In the genomic region with DNA sequence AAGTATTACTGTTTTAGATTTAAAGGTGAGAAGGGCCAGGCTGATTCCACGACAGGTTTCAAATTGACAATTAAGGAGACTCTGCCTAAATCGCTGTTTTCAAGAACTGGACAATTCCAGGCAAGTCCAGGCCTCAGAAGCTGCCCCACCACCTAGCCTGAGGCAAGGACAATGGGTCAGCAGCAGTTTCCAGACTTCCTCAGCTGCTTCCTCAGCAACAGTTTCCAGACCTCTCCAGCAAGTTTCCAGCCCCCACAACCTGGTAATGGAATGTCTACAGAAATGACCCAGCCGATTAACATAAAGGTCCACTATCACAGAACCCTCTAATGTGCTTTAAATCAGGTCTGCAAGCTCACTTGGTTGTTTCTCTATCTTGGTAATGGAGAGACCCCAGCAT, we compare ENCODE assay signal across 12 mouse cellular contexts. TPM values are rescaled to one million over a fixed set of nuclear protein-coding genes. Genes with fewer than 3 reads are reported as not detected.
DNase-seq lines count a peak whose midpoint lies in the region; ATAC-seq and TF ChIP-seq lines count a peak whose summit lies in the region.
"Had no signal": no experiment of that assay in that cellular context is flagged by ENCODE, and none has a peak within 500 bp of the region (broad histone marks: within the 10 kb centered on the region; RNA-seq: fewer than 3 reads in every experiment).

No protein-coding gene starts in this region.

- no peak for ATAC-seq in forebrain, embryonic 11.5 days (replicated peaks; ENCODE audit: low FRiP score)
- ATAC-seq in neural tube, embryonic 12.5 days (ENCODE audit: low FRiP score, low read depth): no peak
- no peak for ATAC-seq in midbrain, embryonic 12.5 days (ENCODE audit: low FRiP score, low read depth)
- no peak for ATAC-seq in stomach, postnatal 0 days (ENCODE audit: low FRiP score, low TSS enrichment)

- peaks cover 4% of the 10 kb centered on the region; the same call in 1 of the 2 replicates for H3K27me3 ChIP-seq in forebrain, embryonic 10.5 days (ENCODE audit: poor library complexity, severe bottlenecking)
- H3K27me3 ChIP-seq in forebrain, embryonic 11.5 days (ENCODE audit: control insufficient read depth, insufficient read depth, low read length): no peaks in the 10 kb centered on the region
- H3K27me3 ChIP-seq in neural tube, embryonic 12.5 days (replicated peaks): no peaks in the 10 kb centered on the region
- no peaks in the 10 kb centered on the region for H3K27me3 ChIP-seq in midbrain, embryonic 12.5 days
- no peaks in the 10 kb centered on the region for H3K27me3 ChIP-seq in stomach, postnatal 0 days (ENCODE audit: control insufficient read depth, insufficient read depth, low read length)
- H3K27me3 ChIP-seq: intestine, embryonic 15.5 days had no signal

- H3K4me1 ChIP-seq in forebrain, embryonic 10.5 days: peaks cover 25% of the 10 kb centered on the region
- peaks cover 8% of the 10 kb centered on the region; the same call in 1 of the 2 replicates for H3K4me1 ChIP-seq in forebrain, embryonic 11.5 days (replicated peaks; ENCODE audit: control insufficient read depth, insufficient read depth, low read length)
- H3K4me1 ChIP-seq in neural tube, embryonic 12.5 days: peaks cover 16% of the 10 kb centered on the region
- peaks cover 20% of the 10 kb centered on the region for H3K4me1 ChIP-seq in midbrain, embryonic 12.5 days
- no peaks in the 10 kb centered on the region for H3K4me1 ChIP-seq in stomach, postnatal 0 days (replicated peaks; ENCODE audit: control insufficient read depth, insufficient read depth)

- no peak for TF ChIP-seq EP300 in stomach, postnatal 0 days (optimal IDR thresholded peaks at IDR 0.05)

- H3K27ac ChIP-seq in forebrain, embryonic 10.5 days: peak overlapping the region; percentile 88
- H3K27ac ChIP-seq in forebrain, embryonic 11.5 days (ENCODE audit: low read depth, low read length): no peak overlapping the region
- 0 out of 2 replicates have a peak overlapping the region, but pooled peaks have one; percentile 37 for H3K27ac ChIP-seq in neural tube, embryonic 12.5 days
- H3K27ac ChIP-seq in midbrain, embryonic 12.5 days (replicated peaks): 0 out of 2 replicates have a peak overlapping the region, but pooled peaks have one; percentile 75
- H3K27ac ChIP-seq in stomach, postnatal 0 days (replicated peaks): no peak overlapping the region
- H3K27ac ChIP-seq: gastrocnemius, adult 2 months; intestine, embryonic 15.5 days; liver, embryonic 13.5 days had no signal

- H3K9ac ChIP-seq in forebrain, embryonic 11.5 days (ENCODE audit: low read length): no peak overlapping the region
- peak overlapping the region; percentile 51; the same call in 1 of the 2 replicates for H3K9ac ChIP-seq in neural tube, embryonic 12.5 days
- no peak overlapping the region for H3K9ac ChIP-seq in midbrain, embryonic 12.5 days (replicated peaks)
- no peak overlapping the region for H3K9ac ChIP-seq in stomach, postnatal 0 days (ENCODE audit: low read length)
- H3K9ac ChIP-seq: liver, embryonic 13.5 days had no signal

- 75% methylated on average over 3 of the region's 3 CpGs for WGBS in forebrain, embryonic 10.5 days
- 73% methylated on average over 3 of the region's 3 CpGs for WGBS in forebrain, embryonic 11.5 days
- 80% methylated on average over 3 of the region's 3 CpGs for WGBS in neural tube, embryonic 12.5 days
- 80% methylated on average over 3 of the region's 3 CpGs for WGBS in midbrain, embryonic 12.5 days
- WGBS in stomach, postnatal 0 days: 76% methylated on average over 3 of the region's 3 CpGs

- no peaks in the 10 kb centered on the region for H3K36me3 ChIP-seq in forebrain, embryonic 10.5 days (replicated peaks)
- no peaks in the 10 kb centered on the region for H3K36me3 ChIP-seq in forebrain, embryonic 11.5 days (ENCODE audit: control insufficient read depth, insufficient read depth, low read length)
- H3K36me3 ChIP-seq in neural tube, embryonic 12.5 days: no peaks in the 10 kb centered on the region
- no peaks in the 10 kb centered on the region for H3K36me3 ChIP-seq in midbrain, embryonic 12.5 days
- no peaks in the 10 kb centered on the region for H3K36me3 ChIP-seq in stomach, postnatal 0 days (ENCODE audit: control insufficient read depth, insufficient read depth, low read length)
- H3K36me3 ChIP-seq: intestine, embryonic 15.5 days; liver, embryonic 13.5 days had no signal

- H3K4me2 ChIP-seq in forebrain, embryonic 11.5 days (ENCODE audit: low read depth, low read length, severe bottlenecking): no peak overlapping the region
- H3K4me2 ChIP-seq in neural tube, embryonic 12.5 days (replicated peaks): peak overlapping the region; percentile 58
- H3K4me2 ChIP-seq in midbrain, embryonic 12.5 days (replicated peaks): no peak overlapping the region
- H3K4me2 ChIP-seq in stomach, postnatal 0 days (replicated peaks; ENCODE audit: low read depth): peak overlapping the region; percentile 51; the same call in 1 of the 2 replicates

- no peak for DNase-seq in forebrain, embryonic 10.5 days (ENCODE audit: extremely low spot score, low spot score)
- DNase-seq in forebrain, embryonic 11.5 days (ENCODE audit: low spot score): no peak
- no peak for DNase-seq in neural tube, embryonic 10.5 days (ENCODE audit: extremely low spot score, low spot score)
- DNase-seq in stomach, postnatal 0 days (ENCODE audit: low spot score): no peak
- DNase-seq in adrenal gland, postnatal 4 days (ENCODE audit: low spot score in 2 of 2): no peak
- no peak for DNase-seq in kidney, adult 11 months
- DNase-seq: cerebellum, adult 11 months; liver, embryonic 13.5 days had no signal

- TF ChIP-seq CTCF in stomach, postnatal 0 days (IDR thresholded peaks at IDR 0.05; ENCODE audit: low read depth): no peak

- H3K4me3 ChIP-seq in forebrain, embryonic 10.5 days: peak overlapping the region; percentile 50
- H3K4me3 ChIP-seq in forebrain, embryonic 11.5 days (ENCODE audit: low read depth, low read length): no peak overlapping the region
- no peak overlapping the region for H3K4me3 ChIP-seq in neural tube, embryonic 12.5 days
- H3K4me3 ChIP-seq in midbrain, embryonic 12.5 days: no peak overlapping the region
- no peak overlapping the region for H3K4me3 ChIP-seq in stomach, postnatal 0 days (ENCODE audit: low read depth, low read length)

- peaks cover 3% of the 10 kb centered on the region for H3K9me3 ChIP-seq in forebrain, embryonic 10.5 days
- H3K9me3 ChIP-seq in forebrain, embryonic 11.5 days (ENCODE audit: control insufficient read depth, low read length): no peaks in the 10 kb centered on the region
- no peaks in the 10 kb centered on the region for H3K9me3 ChIP-seq in neural tube, embryonic 12.5 days
- no peaks in the 10 kb centered on the region for H3K9me3 ChIP-seq in midbrain, embryonic 12.5 days
- H3K9me3 ChIP-seq in stomach, postnatal 0 days (ENCODE audit: control insufficient read depth, low read length): no peaks in the 10 kb centered on the region
- H3K9me3 ChIP-seq: intestine, embryonic 15.5 days; liver, embryonic 13.5 days had no signal

RNA-seq across cellular contexts. Expression of gene Sfpq, which starts 16.7 kb away (rescaled TPM):
- 107 and 110 TPM in 2 replicates for polyA plus RNA-seq in forebrain, embryonic 10.5 days (2016; fragmentation: Nextera tagmentation; extraction: Ambion mirVana)
- polyA plus RNA-seq in forebrain, embryonic 11.5 days (2014; fragmentation: Nextera tagmentation; extraction: Ambion mirVana): 170 and 185 TPM in 2 replicates
- 176 and 183 TPM in 2 replicates for polyA plus RNA-seq in neural tube, embryonic 12.5 days (2016; fragmentation: Nextera tagmentation; extraction: Ambion mirVana)
- polyA plus RNA-seq in midbrain, embryonic 12.5 days (2016; fragmentation: Nextera tagmentation; extraction: Ambion mirVana): 176 and 217 TPM in 2 replicates
- 41.5 and 42.9 TPM in 2 replicates for polyA plus RNA-seq in stomach, postnatal 0 days (2015; fragmentation: Nextera tagmentation; extraction: Ambion mirVana)
- total RNA-seq in adrenal gland, postnatal 4 days (2021): 100 to 1,000 TPM; 282 to 365 TPM

RNA-seq across cellular contexts. Expression of gene Zmym4, which starts 36.4 kb away (rescaled TPM):
- polyA plus RNA-seq in forebrain, embryonic 10.5 days (2016; fragmentation: Nextera tagmentation; extraction: Ambion mirVana): 26.2 and 29.9 TPM in 2 replicates
- polyA plus RNA-seq in forebrain, embryonic 11.5 days (2014; fragmentation: Nextera tagmentation; extraction: Ambion mirVana): 31.9 and 40.5 TPM in 2 replicates
- 34.6 and 36.2 TPM in 2 replicates for polyA plus RNA-seq in neural tube, embryonic 12.5 days (2016; fragmentation: Nextera tagmentation; extraction: Ambion mirVana)
- polyA plus RNA-seq in midbrain, embryonic 12.5 days (2016; fragmentation: Nextera tagmentation; extraction: Ambion mirVana): 42.7 and 43.5 TPM in 2 replicates
- polyA plus RNA-seq in stomach, postnatal 0 days (2015; fragmentation: Nextera tagmentation; extraction: Ambion mirVana): 6.7 and 7.1 TPM in 2 replicates
- 10 to 100 TPM; 63.6 to 74.4 TPM for total RNA-seq in adrenal gland, postnatal 4 days (2021)

RNA-seq across cellular contexts. Expression of gene Zmym1, which starts 56.6 kb away (rescaled TPM):
- polyA plus RNA-seq in forebrain, embryonic 10.5 days (2016; fragmentation: Nextera tagmentation; extraction: Ambion mirVana): 38.9 and 39.4 TPM in 2 replicates
- polyA plus RNA-seq in forebrain, embryonic 11.5 days (2014; fragmentation: Nextera tagmentation; extraction: Ambion mirVana): 36.8 and 37.3 TPM in 2 replicates
- 25.9 and 27.1 TPM in 2 replicates for polyA plus RNA-seq in neural tube, embryonic 12.5 days (2016; fragmentation: Nextera tagmentation; extraction: Ambion mirVana)
- 28.2 and 31.6 TPM in 2 replicates for polyA plus RNA-seq in midbrain, embryonic 12.5 days (2016; fragmentation: Nextera tagmentation; extraction: Ambion mirVana)
- 4.8 and 5.3 TPM in 2 replicates for polyA plus RNA-seq in stomach, postnatal 0 days (2015; fragmentation: Nextera tagmentation; extraction: Ambion mirVana)
- total RNA-seq in adrenal gland, postnatal 4 days (2021): 10 to 100 TPM; 13.3 to 13.9 TPM

Comparison
In these comparisons a context has a peak if more than half of its experiments do, and no peak if none do; other contexts are left out.
1. H3K27ac ChIP-seq: peak in forebrain, embryonic 10.5 days (single experiment), neural tube, embryonic 12.5 days (single experiment) and midbrain, embryonic 12.5 days (single experiment); none in forebrain, embryonic 11.5 days (single experiment) and stomach, postnatal 0 days (single experiment).
2. H3K4me2 ChIP-seq: peak in neural tube, embryonic 12.5 days (single experiment) and stomach, postnatal 0 days (single experiment); none in forebrain, embryonic 11.5 days (single experiment) and midbrain, embryonic 12.5 days (single experiment).